Mouse (Mus musculus): ENCODE measurements around the gene Itga5. TPM values are rescaled to one million over a fixed set of nuclear protein-coding genes. Genes with fewer than 3 reads are reported as not detected.

The Itga5 gene
- polyA plus RNA-seq (2015; fragmentation: Nextera tagmentation; extraction: Ambion mirVana) = 11.0 and 13.9 TPM in 2 replicates

GRCm38 (mm10) chr15:103366376-103367149, at the start of gene Itga5:
Gene Itga5 (minus strand): TSS chr15:103366763.

GRCm38 (mm10) chr15:103339961-103340337, 26.6 kb downstream of the Itga5 start, which contains the start of gene Zfp385a:
Gene Zfp385a (minus strand): TSS chr15:103340093.

GRCm38 (mm10) chr15:103310365-103310910, 56.1 kb downstream of the Itga5 start, which contains the start of gene Gpr84:
Gene Gpr84 (minus strand): TSS chr15:103310612.

Other genes with a start within 250 kb of the Itga5 start
- gene Smug1, start 199.7 kb downstream of the Itga5 start, polyA plus RNA-seq (2015; fragmentation: Nextera tagmentation; extraction: Ambion mirVana) = 3.3 and 3.6 TPM in 2 replicates
- gene Cbx5, start 126.9 kb downstream of the Itga5 start, polyA plus RNA-seq (2015; fragmentation: Nextera tagmentation; extraction: Ambion mirVana) = 46.0 and 48.9 TPM in 2 replicates
- 432 and 476 TPM in 2 replicates for gene Hnrnpa1, start 126.3 kb downstream of the Itga5 start, polyA plus RNA-seq (2015; fragmentation: Nextera tagmentation; extraction: Ambion mirVana)
- 166 and 185 TPM in 2 replicates for gene Nfe2, start 108.4 kb downstream of the Itga5 start, polyA plus RNA-seq (2015; fragmentation: Nextera tagmentation; extraction: Ambion mirVana)
- gene Copz1, start 94.0 kb downstream of the Itga5 start, polyA plus RNA-seq (2015; fragmentation: Nextera tagmentation; extraction: Ambion mirVana) = 159 and 168 TPM in 2 replicates
- 0.89 and 2.3 TPM in 2 replicates for gene Gpr84, start 56.2 kb downstream of the Itga5 start, polyA plus RNA-seq (2015; fragmentation: Nextera tagmentation; extraction: Ambion mirVana)
- gene Zfp385a, start 26.7 kb downstream of the Itga5 start, polyA plus RNA-seq (2015; fragmentation: Nextera tagmentation; extraction: Ambion mirVana) = 5.3 and 6.3 TPM in 2 replicates
- 0.16 and 0.39 TPM in 2 replicates for gene Gtsf1, start 63.7 kb upstream of the Itga5 start, polyA plus RNA-seq (2015; fragmentation: Nextera tagmentation; extraction: Ambion mirVana)
- gene Gtsf2, start 81.7 kb upstream of the Itga5 start, polyA plus RNA-seq (2015; fragmentation: Nextera tagmentation; extraction: Ambion mirVana) = not detected in 2 replicates
- 13.3 and 17.9 TPM in 2 replicates for gene Nckap1l, start 87.0 kb upstream of the Itga5 start, polyA plus RNA-seq (2015; fragmentation: Nextera tagmentation; extraction: Ambion mirVana)
- gene Pde1b, start 136.3 kb upstream of the Itga5 start, polyA plus RNA-seq (2015; fragmentation: Nextera tagmentation; extraction: Ambion mirVana) = 1.8 and 2.6 TPM in 2 replicates
- 0.32 and 0.42 TPM in 2 replicates for gene Ppp1r1a, start 171.2 kb upstream of the Itga5 start, polyA plus RNA-seq (2015; fragmentation: Nextera tagmentation; extraction: Ambion mirVana)
- not detected in 2 replicates for gene Glycam1, start 198.3 kb upstream of the Itga5 start, polyA plus RNA-seq (2015; fragmentation: Nextera tagmentation; extraction: Ambion mirVana)